Mouse (Mus musculus) gastrocnemius, postnatal 36 days (tissue): ENCODE data around the gene Csnk1g2. TPM values are rescaled to one million over a fixed set of nuclear protein-coding genes. Genes with fewer than 3 reads are reported as not detected.
A peak's percentile ranks its signal among the peaks of the same experiment; 100 is the strongest.

Source experiments
- DNase-seq, 2 experiments: peaks; one replicate each; pipeline ENCODE4 v3.0.0; 2022
- intact Hi-C: fragments of 180-260 bp; cut with DNase I; formaldehyde crosslinking; loops from one replicate; pipeline ENCODE4 v1.15.1; 2025
- microRNA-seq, 2 experiments: library from miRNA; unstranded; fragments of <30 nt; microRNA quantifications; one replicate each; pipeline ENCODE4 v1.2.0; 2021
- total RNA-seq, 2 experiments: library from RNA; stranded (reverse); gene quantifications; 2 replicates each; pipeline ENCODE4 v1.2.3; 2021

Csnk1g2 gene
- total RNA-seq, 2 experiments from 2014 or later: 84.0 to 90.0 TPM

DNA sequence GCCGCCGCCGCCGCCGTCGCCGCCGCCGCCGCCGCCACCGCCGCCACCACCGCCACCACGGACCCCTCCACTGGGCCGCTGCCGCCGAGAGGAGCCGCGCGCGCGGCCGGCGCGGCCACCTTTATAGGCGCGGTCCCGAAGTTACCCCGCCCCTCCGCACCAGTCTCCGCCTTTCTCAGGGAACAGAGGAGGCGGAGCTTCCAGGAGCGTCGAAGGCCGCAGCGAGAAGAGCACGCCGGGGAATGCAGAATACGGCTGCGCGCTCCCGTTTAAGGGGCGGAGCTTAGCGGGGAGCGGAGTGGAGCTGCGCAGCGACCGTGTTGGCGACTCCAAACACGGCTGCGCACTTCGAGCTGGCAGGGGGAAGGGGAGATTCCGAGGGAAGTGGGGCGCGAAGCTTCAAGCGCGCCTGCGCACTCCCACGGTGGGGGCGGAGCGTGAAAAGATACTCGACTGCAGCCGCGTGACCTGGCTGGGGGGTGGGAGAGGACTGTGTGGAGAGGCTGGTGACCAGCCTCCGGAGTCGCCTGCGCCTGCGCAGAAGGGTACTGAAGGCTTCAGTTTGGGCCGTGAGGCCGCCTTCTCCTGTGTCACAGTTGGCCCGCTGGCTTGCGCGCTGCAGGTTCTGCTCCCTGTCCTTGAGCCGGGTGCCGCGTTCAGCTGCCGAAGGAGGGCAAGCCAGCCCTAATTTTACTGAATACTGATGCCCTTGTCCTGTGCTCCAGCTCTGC, 53.7 kb downstream of the Csnk1g2 start:
- intact Hi-C loops: no loop called here
- peak; percentile 99 to 100 for DNase-seq

DNA sequence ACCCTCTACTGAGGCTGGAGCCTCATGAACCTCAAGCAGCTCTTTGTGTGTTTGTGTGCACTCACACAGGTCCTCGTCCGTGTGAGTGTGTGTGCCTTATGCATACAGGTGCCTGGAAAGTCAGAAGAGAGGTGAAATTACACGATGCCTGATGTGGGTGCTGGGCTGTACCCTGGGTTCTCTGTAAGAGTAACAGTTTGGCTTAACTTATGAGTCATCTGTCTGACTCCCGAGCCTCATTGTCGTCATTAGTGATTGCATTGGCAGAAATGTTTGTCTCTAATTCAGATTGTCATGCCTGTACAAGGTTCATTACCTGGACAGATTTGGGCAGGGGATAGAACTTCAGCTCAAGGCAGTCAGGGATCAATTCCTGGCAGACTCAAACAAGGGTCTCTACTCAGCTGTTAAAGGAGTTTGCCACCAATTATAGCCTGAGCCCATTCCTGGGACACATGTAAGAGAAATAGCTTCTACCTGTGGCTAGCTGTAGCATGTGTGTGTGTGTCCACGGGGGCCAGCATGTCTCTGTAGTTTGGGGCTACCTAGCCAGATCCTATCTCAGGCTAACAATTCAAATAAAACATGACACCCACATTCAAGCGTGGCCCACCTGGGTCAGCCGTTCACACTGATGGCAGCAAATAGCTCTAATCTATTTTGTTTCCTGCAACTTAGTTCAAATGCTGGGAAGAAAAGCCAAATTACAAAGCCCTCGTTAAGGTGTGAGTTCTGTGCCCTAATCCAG, 54.7 kb downstream of the Csnk1g2 start:
- DNase-seq: no peak
- intact Hi-C loops: no loop called here

DNA sequence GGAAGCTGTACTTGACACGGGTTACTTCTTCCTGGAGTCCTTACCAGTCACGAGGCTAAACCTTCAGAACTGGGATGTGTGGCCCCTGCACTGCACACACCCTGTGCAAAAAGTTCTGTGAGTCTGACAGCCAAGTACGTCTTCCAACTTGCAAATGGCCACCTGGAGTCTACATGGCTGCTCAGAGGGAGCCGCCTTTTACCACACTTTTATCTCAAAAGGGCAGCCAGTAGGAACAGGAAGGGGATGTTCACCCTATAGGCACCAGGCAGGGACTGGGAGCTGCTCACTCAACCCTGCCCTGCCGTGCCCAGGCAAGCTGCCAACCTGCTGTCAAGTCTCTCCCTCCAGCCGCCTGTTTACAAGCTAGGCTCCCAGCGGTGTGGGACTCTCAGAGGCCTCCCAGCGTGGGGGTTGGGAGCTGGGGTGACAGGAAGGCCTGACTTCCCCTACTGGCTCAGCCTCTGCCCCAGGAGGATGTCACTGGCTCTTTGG, 55.4 kb downstream of the Csnk1g2 start, which contains the start of gene Mknk2:
Mknk2 (minus strand) TSS at position 171 of the 495 bp plus-strand sequence.
- peak; percentile 85 to 89 for DNase-seq
- intact Hi-C loops: no loop called here

DNA sequence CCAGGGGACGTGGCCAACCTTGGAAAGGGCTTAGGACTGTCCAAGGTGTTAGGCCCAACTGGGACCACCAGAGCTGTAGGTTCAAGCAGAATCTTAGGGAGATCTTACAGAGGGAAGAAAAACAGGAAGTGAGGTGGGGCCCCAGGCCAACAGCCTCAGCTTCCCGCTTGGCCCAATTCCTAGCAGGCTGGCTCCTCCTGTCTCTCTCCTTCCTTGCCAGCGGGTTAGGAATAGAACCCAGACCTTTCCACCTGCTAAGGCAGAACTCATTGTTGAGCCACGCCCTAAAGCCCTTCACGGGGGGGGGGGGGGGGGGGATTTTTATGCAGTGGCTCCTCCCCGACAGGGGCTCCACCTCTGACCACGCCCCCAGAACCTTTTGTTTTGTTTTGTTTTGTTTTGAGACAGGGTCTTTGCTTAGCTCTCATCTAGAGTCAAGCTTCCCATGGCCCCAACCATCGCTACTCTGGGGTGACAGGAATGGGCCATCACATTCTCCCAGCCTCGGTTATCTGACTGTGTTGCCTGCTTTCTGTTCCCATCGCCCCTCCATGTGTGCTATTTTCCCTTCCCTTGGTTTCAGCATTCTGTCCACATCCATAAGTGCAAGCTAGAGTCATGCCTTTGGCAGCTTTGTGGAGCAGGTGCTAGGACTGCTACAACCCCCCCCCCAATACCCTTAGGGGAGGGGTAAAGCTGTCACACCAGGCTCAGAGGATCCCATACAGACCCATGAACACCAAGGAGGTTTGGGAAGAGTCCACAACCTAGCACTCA, 56.2 kb downstream of the Csnk1g2 start:
- intact Hi-C loops: no loop called here

DNA sequence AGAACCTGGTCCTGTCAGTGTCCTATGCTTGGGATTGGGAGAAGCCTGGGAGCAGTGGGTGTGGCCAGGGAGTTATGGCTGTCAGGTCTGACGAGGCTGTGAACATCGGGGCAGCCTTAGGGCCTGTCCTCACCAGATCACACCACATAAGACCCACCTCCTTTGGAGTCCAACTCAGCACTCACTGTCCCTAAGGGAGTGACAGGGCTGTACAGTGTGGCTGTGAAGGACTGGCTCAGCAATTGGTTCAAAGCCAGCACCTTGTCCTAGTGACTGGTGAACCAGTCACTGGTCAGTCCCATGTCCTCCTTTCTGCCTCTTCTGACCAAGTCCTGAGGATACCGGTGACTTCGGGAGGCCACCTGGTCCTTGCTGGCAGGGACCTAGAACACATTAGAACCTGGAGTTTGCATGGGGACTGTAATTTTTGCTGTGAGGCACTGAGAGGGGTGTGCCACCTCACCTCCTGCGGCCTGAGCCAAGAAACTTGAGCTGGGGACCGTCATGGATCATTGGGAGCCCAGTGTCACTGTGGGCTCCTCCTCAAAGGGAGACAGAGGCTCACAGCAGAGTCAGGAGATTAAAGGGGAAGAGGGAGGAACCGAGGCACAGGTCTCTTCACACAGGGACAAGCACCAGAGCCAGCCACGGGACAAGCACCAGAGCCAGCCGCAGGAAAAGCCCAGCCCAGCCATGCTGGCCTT, 57.1 kb downstream of the Csnk1g2 start:
- peak in 1 of 2 experiments; percentile 44 for DNase-seq
- intact Hi-C loops: no loop called here

More for the DNA sequence above, 56.2 kb downstream of the Csnk1g2 start:
- DNase-seq: no peak

DNA sequence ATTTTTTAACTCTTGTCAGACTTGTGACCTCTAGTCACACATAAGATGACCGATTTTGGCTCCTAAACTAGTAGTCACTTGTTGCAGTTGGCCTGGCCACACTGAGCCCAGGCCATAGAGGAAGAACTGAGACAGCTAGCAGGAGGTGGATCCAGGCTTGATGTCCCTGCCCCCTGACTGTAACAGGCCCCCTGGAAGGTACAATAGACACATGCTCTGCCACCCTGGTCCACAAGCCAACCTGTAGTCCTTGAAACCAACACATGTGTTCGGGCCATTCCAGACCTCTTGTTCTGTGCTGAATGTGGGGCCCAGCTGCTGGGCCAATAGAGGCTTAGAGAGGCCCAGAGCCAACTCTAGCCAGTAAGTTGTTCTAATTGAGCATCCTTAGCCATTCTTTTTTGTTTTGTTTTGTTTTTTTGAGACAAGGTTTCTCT, 57.6 kb downstream of the Csnk1g2 start:
- no peak for DNase-seq
- intact Hi-C loops: no loop called here

DNA sequence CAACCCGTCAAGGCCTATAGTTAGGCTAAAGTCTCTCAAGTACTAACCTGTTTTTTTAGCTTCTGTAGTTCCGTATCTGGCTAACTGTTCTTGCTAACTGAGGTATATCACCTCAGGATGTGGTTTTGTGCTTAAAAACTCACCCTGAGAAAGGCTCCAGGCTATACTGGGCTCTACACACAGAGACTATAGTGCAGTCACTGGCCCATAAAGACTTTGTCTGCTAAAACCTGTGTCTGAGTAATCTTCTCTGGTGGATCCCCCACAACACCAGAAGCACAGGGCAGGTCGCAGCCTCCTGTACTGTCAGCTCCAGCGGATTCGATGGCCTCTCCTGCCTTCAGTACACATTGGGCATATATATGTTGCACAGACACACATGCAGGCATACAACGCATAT, 59.4 kb downstream of the Csnk1g2 start:
- no peak for DNase-seq
- intact Hi-C loops: no loop called here

DNA sequence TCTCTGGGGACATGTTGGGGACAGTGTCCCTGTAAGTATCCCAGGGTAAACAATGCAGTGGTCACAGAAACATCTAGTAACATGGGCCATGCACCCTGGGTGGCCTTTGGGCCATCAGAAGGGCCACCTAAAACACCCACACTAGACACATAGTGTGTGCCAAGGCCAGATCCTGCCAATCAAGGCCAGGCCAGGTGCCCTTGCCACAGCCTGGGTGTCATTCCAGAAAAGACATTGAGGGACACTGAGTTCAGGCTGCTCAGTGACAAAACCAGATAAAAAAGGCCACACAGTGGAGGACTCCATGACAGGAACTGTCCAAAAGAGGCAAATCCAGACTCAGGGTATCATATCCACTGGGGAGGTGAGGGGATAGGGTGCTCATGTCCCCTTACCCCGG, 61.0 kb downstream of the Csnk1g2 start:
- intact Hi-C loops: loop anchor here (2.0 kb wide), 1 partner anchor 25 kb away; no protein-coding TSS in a partner anchor

DNA sequence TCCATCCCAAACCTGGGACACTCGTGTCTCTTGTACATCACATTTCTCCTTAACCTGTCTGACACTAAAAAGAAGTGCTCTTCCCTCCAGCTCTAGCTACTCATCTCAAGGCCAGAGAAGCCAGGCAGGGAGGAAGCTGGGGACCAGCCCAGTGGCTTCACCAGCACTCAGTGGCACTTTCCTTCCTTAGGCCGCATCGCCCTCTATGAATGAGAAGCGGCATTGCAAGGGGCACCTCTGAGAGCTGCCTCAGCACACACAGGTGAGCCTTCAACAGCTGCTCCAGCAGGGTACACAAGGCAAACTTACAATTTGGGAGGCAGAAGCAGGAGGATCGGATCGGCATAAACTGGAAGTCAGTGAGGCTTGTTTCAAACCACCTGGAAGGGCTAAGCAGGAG, 61.6 kb downstream of the Csnk1g2 start:
- intact Hi-C loops: loop anchor here (2.0 kb wide), 1 partner anchor 25 kb away; no protein-coding TSS in a partner anchor
- DNase-seq: peak; percentile 40 to 49

More for the DNA sequence above, 61.0 kb downstream of the Csnk1g2 start:
- DNase-seq: no peak

DNA sequence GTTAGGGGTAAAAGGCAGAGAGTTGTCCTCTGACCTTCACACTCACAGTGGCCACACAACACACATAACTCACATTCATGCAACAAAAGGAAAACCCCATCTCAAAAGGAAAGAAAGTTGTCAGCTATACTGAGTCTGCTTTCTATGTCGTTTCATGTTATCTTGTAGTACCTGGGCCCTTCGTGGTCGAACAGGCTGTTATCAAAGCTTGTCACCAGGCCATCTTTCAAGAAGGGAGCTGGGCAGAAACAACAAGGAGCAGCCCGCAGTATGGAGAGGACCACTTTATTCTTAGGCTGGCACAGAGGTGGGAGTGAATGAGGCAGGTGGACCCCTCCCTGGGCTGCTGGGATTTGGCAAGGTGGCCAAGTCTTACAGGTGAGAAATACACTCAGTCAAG, 62.3 kb downstream of the Csnk1g2 start:
- no peak for DNase-seq
- intact Hi-C loops: loop anchor here (2.0 to 5.0 kb wide), 3 partner anchors 26 to 118 kb away; no protein-coding TSS in a partner anchor

DNA sequence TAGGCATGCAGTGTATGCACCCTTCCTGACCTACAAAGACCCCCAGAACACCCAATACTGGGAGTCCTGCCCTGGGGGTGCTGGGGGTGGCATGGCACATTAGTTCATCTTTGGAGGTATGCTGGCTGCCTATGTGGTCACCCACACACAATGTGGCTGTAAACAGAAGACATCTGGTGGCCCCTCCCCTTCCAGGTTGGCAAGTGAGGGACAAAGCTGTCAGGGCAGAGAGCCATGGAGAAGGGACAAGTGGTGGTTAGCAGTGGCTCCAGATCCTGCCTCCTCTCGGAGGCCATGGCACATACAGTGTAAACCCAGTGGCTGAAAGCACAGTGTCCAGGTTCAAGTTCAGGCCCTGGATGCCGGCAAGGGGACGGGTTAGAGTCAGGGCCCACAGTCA, 64.0 kb downstream of the Csnk1g2 start:
- DNase-seq: no peak
- intact Hi-C loops: loop anchor here (5.0 kb wide), 2 partner anchors 104 to 119 kb away; no protein-coding TSS in a partner anchor

DNA sequence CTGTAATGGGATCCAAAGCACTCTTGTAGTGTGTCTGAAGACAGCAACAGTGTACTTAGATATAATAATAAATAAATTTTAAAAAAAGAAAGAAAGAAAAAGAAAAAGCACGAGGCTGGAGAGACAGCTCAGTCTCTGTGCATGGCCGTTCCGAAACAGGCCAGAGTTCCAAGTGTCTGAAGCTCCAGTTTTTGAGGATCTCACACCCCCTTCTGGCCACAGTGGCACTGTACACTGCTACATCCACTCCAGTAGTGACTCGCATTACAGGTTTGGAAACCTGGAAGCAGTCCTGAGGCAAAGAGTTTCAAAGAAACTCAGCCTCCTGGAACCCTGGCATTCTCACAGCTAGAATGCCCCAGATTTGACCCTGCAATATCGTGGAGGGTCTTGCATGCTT, 65.2 kb downstream of the Csnk1g2 start:
- intact Hi-C loops: loop anchor here (2.0 to 5.0 kb wide), 3 partner anchors 77 to 121 kb away; no protein-coding TSS in a partner anchor
- DNase-seq: peak; percentile 62 to 73

Small RNA genes lying within 50 kb of the gene (microRNA-seq; reads per million reads assigned to microRNA genes)
- gene Mir6912: 0.74 to 1.1 reads per million in 2 experiments

Other genes with a start within 250 kb of the Csnk1g2 start
- gene Mex3d, start 235.2 kb upstream of the Csnk1g2 start, total RNA-seq: 1 to 10 TPM; 3.4 to 4.5 TPM
- 10 to 100 TPM; 95.1 to 99.9 TPM for gene Mbd3, start 223.3 kb upstream of the Csnk1g2 start, total RNA-seq
- 100 to 1,000 TPM; 825 to 866 TPM for gene Uqcr11, start 216.0 kb upstream of the Csnk1g2 start, total RNA-seq
- 10 to 100 TPM; 11.0 to 12.0 TPM for gene Tcf3, start 189.2 kb upstream of the Csnk1g2 start, total RNA-seq
- not detected for gene Onecut3, start 128.0 kb upstream of the Csnk1g2 start, total RNA-seq
- gene Atp8b3, start 83.7 kb upstream of the Csnk1g2 start, total RNA-seq: not detected
- 1 to 10 TPM; 8.8 to 9.7 TPM for gene Rexo1, start 61.3 kb upstream of the Csnk1g2 start, total RNA-seq
- 1 to 10 TPM; 1.5 TPM for gene Klf16, start 45.5 kb upstream of the Csnk1g2 start, total RNA-seq
- gene Abhd17a, start 32.5 kb upstream of the Csnk1g2 start, total RNA-seq: 10 to 100 TPM; 52.5 to 62.7 TPM
- 10 to 100 TPM; 14.5 to 14.8 TPM for gene Scamp4, start 20.0 kb upstream of the Csnk1g2 start, total RNA-seq
- gene Adat3, start 20.0 kb upstream of the Csnk1g2 start, total RNA-seq: under 1 TPM; 0.52 to 0.99 TPM
- gene Gm49322, start 16.8 kb upstream of the Csnk1g2 start, total RNA-seq: under 1 TPM; 0.25 to 0.26 TPM
- gene Btbd2, start 34.2 kb downstream of the Csnk1g2 start, total RNA-seq: 10 to 100 TPM; 32.1 to 33.5 TPM
- gene Mknk2, start 55.3 kb downstream of the Csnk1g2 start, total RNA-seq: 100 to 1,000 TPM; 216 to 227 TPM
- 1 to 10 TPM; 3.4 to 3.6 TPM for gene Mob3a, start 79.1 kb downstream of the Csnk1g2 start, total RNA-seq
- 1 to 10 TPM; 1.2 to 2.7 TPM for gene Izumo4, start 79.3 kb downstream of the Csnk1g2 start, total RNA-seq
- gene Ap3d1, start 119.4 kb downstream of the Csnk1g2 start, total RNA-seq: 10 to 100 TPM; 23.8 to 25.6 TPM
- gene Dot1l, start 132.4 kb downstream of the Csnk1g2 start, total RNA-seq: 10 to 100 TPM; 19.2 to 24.8 TPM
- 10 to 100 TPM; 23.1 to 29.4 TPM for gene Sf3a2, start 175.4 kb downstream of the Csnk1g2 start, total RNA-seq
- gene Plekhj1, start 175.8 kb downstream of the Csnk1g2 start, total RNA-seq: 10 to 100 TPM; 21.6 to 22.5 TPM
- gene Amh, start 182.4 kb downstream of the Csnk1g2 start, total RNA-seq: under 1 TPM; 0.25 to 0.41 TPM
- 100 to 1,000 TPM; 387 to 405 TPM for gene Jsrp1, start 190.7 kb downstream of the Csnk1g2 start, total RNA-seq
- gene Oaz1, start 203.8 kb downstream of the Csnk1g2 start, total RNA-seq: 100 to 1,000 TPM; 611 to 682 TPM
- gene Lingo3, start 221.2 kb downstream of the Csnk1g2 start, total RNA-seq: 10 to 100 TPM in 1 of 2 experiments, 1 to 10 TPM in 1; 8.4 to 10.3 TPM
- 10 to 100 TPM; 13.7 to 18.8 TPM for gene Lsm7, start 232.4 kb downstream of the Csnk1g2 start, total RNA-seq
- 10 to 100 TPM; 13.6 to 17.6 TPM for gene Sppl2b, start 232.4 kb downstream of the Csnk1g2 start, total RNA-seq
- not detected for gene Tmprss9, start 249.0 kb downstream of the Csnk1g2 start, total RNA-seq